Mouse (Mus musculus): ENCODE results near the gene Eef2.

DNA sequence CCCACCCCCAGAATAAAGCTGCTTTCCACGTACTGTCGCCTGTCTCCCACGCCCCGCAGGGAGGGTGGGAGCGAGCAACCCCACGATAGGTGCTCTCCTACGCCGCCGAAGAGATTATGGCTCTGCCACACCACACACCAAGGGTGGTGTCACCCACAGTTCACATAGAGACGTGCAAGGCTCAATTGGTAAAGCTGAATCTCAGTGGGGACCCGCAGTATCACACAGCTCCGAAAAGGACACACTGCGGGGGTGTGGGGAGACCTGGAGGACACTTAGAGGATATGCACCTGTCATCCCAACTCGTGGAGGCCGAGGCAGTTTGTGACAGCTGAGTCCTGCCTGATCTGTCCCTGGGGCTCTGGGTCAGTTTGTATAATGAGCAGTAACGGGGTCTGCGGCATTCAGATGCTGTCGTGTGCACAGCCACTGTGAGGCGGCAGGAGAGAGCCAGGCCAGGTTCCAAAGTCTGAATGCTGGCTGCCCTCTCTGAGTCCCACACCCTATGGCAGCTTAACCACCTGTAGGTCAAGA, 16.6 kb downstream of the Eef2 start:
- no peak for TF ChIP-seq CTCF (IDR thresholded peaks at IDR 0.05; ENCODE audit: low read depth, low read length)
- TF ChIP-seq POLR2A (IDR thresholded peaks at IDR 0.05; ENCODE audit: insufficient read depth, low read length): no peak
- no peak for TF ChIP-seq EP300 (IDR thresholded peaks at IDR 0.05; ENCODE audit: insufficient read depth, low read depth, low read length)

Measured in ES-Bruce4 (cell line).